Mouse (Mus musculus) layer of hippocampus, adult 2 months (tissue): ENCODE measurements around the gene Pan2. TPM values are rescaled to one million over a fixed set of nuclear protein-coding genes. Genes with fewer than 3 reads are reported as not detected.
A peak's percentile ranks its signal among the peaks of the same experiment; 100 is the strongest.
"Not testable (repeated sequence)": the region's sequence is repeated elsewhere in the genome, so short reads cannot be mapped to it uniquely, and the experiment has no call there.

Experiments
- DNase-seq, 2 experiments: peaks; one replicate each; pipeline ENCODE4 v3.0.0; 2022; ENCODE audit warnings: low spot score in 2 of 2
- H3K27ac ChIP-seq: fragments of 200-600 bp; 2 replicates; pipeline ENCODE4 v1.8.1; 2022
- H3K4me3 ChIP-seq: fragments of 200-600 bp; 2 replicates; pipeline ENCODE4 v1.8.1; 2022; ENCODE audit warnings: mild to moderate bottlenecking
- CTCF ChIP-seq: fragments of 200-600 bp; conservative IDR thresholded peaks from 2 replicates; pipeline ENCODE4 v1.8.1; 2022; ENCODE audit warnings: antibody characterized with exemption, mild to moderate bottlenecking, moderate library complexity
- total RNA-seq, 2 experiments: library from RNA; stranded (reverse); gene quantifications; 2 replicates each; pipeline ENCODE4 v1.2.3; 2021

Pan2 gene
- total RNA-seq, 2 experiments from 2014 or later, result 14.7 to 16.4 TPM

- peak within 1 kb of the TSS; percentile 99 for H3K4me3 ChIP-seq
- no peak for TF ChIP-seq CTCF
- peak within 1 kb of the TSS; percentile 92 for H3K27ac ChIP-seq
- DNase-seq, result peak; percentile 96 to 98
These were observed 32.8 kb upstream of the Pan2 start, which contains the start of gene Stat2 for GRCm38 (mm10) chr10:128270287-128270841. Gene Stat2 (plus strand): TSS chr10:128270559.

- Histone ChIP-seq H3K4me3 (peak overlapping the region; percentile 99), H3K27ac (peak overlapping the region; percentile 92)
- TF ChIP-seq CTCF, result peak; percentile 57
- no peak for DNase-seq
These were observed 32.3 kb upstream of the Pan2 start for GRCm38 (mm10) chr10:128270866-128271265.

- no peak for DNase-seq
- Histone ChIP-seq H3K4me3 (no peak overlapping the region), H3K27ac (no peak overlapping the region)
- TF ChIP-seq CTCF, result peak; percentile 53
These were observed 31.3 kb upstream of the Pan2 start for GRCm38 (mm10) chr10:128271883-128272282.

- not testable (repeated sequence) for H3K4me3 ChIP-seq
These were observed 30.2 kb upstream of the Pan2 start for GRCm38 (mm10) chr10:128272819-128273439.

GRCm38 (mm10) chr10:128275374-128275773 is 27.8 kb upstream of the Pan2 start:
- H3K27ac ChIP-seq, H3K4me3 ChIP-seq, DNase-seq: not testable (repeated sequence)

More at GRCm38 (mm10) chr10:128272819-128273439, 30.2 kb upstream of the Pan2 start:
- peak; percentile 38 for TF ChIP-seq CTCF
- not testable (repeated sequence) for H3K27ac ChIP-seq, DNase-seq

- no peak for TF ChIP-seq CTCF
- H3K27ac ChIP-seq, result no peak overlapping the region
- DNase-seq, result no peak
- H3K4me3 ChIP-seq, result no peak overlapping the region
These were observed 25.0 kb upstream of the Pan2 start for GRCm38 (mm10) chr10:128278158-128278557.

GRCm38 (mm10) chr10:128280943-128281342 is 22.2 kb upstream of the Pan2 start:
- Histone ChIP-seq H3K4me3 (no peak overlapping the region), H3K27ac (no peak overlapping the region)
- DNase-seq, result no peak
- no peak for TF ChIP-seq CTCF

GRCm38 (mm10) chr10:128281682-128282081 is 21.5 kb upstream of the Pan2 start:
- no peak overlapping the region for H3K4me3 ChIP-seq
- no peak overlapping the region for H3K27ac ChIP-seq
- no peak for TF ChIP-seq CTCF
- DNase-seq, result no peak

GRCm38 (mm10) chr10:128282886-128283450 is 20.2 kb upstream of the Pan2 start:
- Histone ChIP-seq H3K27ac (no peak overlapping the region), H3K4me3 (no peak overlapping the region)
- TF ChIP-seq CTCF, result no peak
- no peak for DNase-seq

GRCm38 (mm10) chr10:128283604-128284579 is 19.2 kb upstream of the Pan2 start:
- Histone ChIP-seq H3K27ac (no peak overlapping the region), H3K4me3 (no peak overlapping the region)
- TF ChIP-seq CTCF, result peak; percentile 86
- DNase-seq, result peak in 1 of 2 experiments; percentile 68

- H3K4me3 ChIP-seq, DNase-seq: not testable (repeated sequence)
- peak overlapping the region; percentile 39; the same call in 1 of the 2 replicates for H3K27ac ChIP-seq
These were observed 12.5 kb upstream of the Pan2 start for GRCm38 (mm10) chr10:128290594-128290993.

GRCm38 (mm10) chr10:128296370-128297090 is 6.6 kb upstream of the Pan2 start:
- H3K4me3 ChIP-seq, result no peak overlapping the region
- no peak for DNase-seq
- no peak overlapping the region for H3K27ac ChIP-seq
- TF ChIP-seq CTCF, result no peak
